Mouse (Mus musculus): ENCODE data around the gene Sfrp5.

Gene Sfrp5

DNA sequence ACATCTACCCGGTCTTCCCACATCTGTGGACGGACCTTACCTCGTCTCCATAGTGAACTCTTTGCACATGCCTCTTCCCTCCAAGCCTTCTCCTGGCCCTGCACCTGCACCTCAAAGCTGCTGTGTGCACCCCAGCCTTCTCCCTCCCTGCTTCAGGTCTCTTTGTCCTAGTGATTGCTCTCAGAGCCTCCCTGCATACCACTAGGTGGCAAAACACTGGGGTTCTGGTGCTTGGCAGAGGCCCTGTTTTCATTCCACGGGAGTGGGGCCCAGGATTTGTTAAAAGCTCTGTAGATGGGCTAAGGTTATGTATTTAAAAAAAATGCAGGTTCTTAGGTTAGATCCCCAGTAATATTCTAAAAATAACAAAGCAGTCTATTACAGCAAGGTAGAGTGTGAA, 5.0 kb downstream of the Sfrp5 start:
- DNase-seq, result no peak

DNA sequence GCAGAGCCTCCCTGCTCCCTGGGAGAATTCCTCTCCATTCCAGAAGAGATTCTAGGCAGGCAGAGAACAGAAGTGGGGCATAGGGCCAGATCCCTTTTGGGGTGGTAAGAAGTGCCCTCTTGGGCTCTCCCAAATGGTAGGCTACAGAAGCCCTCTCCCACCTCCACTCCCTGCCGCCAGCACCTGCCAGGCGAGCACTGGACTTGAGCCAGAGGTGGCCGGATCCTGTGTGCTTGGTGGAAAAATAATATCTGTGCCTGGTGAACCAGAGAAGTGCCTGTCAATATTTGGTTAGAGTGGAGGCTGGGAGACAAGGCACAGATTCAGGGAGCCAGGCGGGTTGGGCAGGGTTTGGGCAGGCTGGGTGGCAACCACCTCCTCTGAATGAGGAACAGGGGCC, 5.7 kb downstream of the Sfrp5 start:
- peak; percentile 48 to 49 for DNase-seq

DNA sequence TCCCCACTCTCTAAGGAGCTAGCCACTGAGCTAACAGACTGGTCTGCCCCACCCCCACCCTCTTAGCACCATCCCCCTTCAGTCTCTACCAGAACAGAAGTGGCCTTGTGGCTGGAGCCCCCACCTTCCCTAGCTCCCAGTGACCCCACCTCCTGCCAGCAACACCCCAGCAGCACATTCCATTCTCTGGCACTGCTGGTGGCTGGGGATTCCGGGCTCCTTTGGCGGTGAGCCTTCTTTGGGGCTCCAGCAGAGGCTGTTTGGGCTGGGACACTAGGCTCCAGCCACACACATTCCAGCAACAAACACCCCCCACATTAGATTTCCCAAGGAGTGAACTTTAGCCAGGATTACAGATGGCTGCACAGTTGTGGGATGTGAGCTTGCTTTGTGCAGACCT, 8.7 kb downstream of the Sfrp5 start:
- no peak for DNase-seq

DNA sequence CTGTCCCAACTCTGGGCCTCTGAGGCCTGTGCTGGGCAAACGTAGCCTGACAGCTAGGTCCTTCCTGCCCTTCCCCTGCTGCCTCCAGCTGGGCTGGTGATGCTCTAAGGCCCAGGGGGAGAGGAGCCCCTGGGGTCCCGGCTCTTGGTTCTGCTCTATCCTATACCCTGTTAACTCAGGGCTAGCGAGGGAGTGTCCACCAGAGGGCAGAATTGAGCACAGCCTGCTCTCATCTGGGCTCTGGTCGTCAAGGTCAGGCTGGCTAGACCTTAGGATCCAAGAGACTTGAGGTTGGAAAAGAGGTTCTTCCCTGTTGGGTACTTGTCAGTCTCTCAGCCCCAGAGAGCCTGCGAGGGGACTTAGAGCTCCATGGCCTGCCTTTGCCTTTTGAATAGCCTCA, 11.6 kb downstream of the Sfrp5 start:
- peak; percentile 85 to 91 for DNase-seq

DNA sequence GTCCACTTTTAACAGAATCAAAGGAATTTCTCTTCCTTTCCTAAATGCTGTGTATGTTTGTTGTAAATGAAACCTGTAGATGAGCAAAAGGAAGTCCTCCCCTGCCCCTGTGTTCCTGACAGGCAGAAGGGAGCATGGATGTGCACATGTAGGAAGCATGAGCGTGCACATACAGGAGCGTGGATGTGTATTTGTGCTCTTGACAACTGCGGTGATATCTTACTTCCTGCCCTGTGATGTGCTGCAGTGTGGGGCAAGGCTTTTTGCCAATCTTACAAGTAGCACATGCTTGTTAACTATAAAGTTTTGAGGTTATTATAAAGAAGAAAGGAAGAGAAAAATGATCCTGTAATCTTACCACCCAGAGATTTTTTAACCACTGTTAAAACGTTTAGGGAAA, 12.3 kb downstream of the Sfrp5 start:
- no peak for DNase-seq

DNA sequence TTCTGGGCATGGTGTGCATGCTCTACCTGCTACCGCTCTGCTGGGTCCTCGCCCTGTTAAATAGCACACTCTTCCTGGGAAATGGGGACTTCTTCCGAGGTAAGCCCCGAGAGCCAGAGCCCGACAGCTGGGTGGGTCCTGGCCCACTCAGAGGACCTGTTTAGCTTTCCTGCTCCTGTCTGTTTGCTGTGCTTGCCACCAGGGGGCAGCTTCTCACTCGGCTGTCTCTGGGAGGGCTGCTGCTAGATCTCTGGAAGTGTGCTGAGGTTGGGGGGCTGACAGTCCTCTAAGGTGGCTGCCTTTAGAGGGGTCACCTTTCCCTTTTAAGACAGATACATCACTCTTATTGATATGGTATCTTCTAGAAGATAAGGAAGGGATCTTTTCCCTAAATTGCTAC, 19.4 kb downstream of the Sfrp5 start:
- DNase-seq, result peak; percentile 58 to 63

DNA sequence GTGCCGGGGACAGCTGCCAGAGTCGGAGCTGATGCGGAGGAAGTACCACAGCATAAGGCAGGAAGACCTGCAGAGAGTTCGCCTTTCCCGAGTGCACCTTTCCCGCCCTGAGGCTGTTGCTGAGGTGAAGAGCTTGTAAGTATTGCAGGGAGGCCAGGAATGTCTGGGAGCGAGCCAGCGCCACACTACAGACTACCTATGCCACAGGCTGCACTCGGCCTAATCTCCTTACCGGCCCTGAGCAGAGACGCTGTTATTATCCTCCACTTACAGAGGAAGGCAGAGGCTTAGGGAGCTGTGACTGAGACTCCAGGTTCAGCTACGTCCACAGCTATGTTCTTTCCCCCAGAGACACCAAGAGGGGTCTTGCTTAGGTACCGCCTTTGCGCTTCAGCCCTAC, 22.7 kb downstream of the Sfrp5 start:
- DNase-seq, result no peak

DNA sequence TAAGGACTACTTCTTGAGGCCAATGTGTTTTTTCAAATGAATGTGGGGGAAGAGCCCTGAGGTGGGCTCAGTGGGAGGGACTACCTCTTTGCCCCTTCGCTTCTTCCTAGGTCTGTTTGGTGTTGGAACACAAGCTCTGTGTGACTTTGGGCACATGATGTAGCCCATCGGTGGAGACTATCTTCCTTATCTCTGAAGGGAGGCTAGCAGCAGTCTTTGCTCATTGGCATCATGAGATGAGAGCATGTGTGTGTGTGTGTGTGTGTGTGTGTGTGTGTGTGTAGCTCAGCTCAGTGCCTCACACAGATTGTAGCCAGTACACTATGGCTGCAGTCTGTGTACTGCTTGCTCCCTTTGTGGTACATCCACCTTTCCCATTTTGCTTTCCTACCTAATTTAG, 24.6 kb downstream of the Sfrp5 start:
- DNase-seq, result no peak

DNA sequence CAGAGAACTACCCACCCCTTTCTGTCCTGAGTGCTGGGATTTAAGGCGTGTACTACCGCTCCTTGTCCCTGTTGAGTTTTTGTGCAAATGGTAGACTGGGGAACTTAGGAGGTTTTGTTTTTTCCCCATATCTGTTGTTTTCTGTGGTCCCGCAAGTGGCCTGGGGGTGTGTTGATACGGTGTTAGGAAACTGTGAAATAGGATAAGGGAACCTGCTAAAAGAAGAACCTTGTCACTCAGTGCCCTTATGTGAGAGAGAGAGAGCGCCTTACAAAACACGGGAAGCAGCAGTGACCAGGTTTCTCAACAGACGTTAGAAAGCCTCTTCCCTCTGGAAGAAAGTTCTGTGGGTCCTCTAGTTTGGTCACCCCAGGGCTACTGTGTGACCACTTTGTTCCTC, 25.2 kb downstream of the Sfrp5 start:
- no peak for DNase-seq

DNA sequence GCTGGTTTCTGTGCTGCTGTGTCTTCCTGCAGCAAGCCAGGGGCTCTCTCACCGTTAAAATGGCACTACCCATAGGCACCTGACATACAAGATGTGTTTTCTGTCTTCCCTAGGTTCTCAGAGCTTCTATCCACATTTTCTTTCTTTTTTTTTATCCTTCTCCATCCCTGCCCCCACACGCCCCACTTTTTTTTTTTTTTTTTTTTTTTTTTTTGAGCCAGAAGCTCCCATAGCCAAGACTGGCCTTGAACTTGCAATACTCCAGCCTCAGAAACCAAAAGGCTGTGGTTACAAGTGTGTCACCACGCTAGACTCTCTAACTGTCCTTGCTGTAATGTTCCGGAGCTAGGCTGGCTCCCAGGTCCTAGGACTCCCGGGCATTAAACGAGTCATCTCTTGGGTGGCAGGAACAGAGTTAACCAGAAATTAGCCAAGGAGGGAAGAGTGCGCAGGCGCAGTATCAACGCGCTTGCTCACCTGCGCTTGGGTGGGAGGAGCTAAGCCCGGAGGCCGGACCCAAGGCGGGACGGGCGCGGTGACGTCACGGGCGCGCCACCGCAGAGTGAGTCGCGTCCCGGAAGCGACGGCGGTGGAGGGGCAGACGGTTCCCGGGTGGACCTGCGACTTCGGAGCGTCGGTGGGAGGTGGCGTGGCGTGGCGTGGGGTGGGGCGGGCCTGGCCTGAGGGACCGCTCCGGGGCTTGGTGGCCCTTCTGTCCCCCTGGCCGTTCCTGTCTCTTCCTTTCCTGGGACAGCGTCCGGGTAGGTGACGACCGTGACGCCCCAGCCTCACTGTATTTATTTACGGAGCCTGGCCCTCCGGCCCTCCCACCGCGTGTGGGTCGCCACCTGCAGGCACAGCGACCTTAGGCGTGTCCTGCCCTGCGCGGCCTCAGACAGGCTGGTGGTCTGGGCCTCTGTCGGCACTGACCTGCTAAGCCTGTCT, 31.8 kb downstream of the Sfrp5 start:
- peak; percentile 97 to 98 for DNase-seq

DNA sequence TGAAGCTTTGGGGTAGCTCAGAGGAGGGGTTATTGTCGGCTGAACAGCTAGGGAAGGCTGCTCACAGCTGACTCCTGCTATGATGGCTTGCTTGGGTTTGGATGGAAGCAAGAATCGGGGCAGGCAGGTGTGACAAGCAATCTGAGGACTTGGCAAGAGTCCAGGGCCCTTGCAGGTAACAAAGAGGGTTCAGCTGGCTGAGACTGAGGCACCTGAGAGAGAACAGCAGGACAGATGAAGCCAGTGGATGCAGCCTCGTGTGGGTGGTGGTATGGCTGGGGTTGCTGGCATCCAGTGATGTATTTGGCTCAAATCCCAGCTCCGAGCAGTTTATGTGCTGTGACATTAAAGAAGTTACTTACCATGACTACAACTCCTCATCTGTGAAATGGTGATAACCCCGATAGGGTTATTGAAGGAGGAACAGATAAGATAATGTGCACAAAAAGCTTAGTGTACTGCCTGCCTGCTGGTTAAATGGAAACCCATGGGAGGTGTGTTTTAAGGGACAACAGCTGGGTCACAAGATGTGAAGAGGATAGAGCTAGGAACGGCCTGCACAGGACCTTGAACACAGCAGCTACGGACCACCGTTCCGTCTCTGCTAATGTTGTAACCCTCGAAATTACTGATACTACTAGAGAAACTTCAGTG, 32.6 kb downstream of the Sfrp5 start:
- peak; percentile 46 to 49 for DNase-seq

DNA sequence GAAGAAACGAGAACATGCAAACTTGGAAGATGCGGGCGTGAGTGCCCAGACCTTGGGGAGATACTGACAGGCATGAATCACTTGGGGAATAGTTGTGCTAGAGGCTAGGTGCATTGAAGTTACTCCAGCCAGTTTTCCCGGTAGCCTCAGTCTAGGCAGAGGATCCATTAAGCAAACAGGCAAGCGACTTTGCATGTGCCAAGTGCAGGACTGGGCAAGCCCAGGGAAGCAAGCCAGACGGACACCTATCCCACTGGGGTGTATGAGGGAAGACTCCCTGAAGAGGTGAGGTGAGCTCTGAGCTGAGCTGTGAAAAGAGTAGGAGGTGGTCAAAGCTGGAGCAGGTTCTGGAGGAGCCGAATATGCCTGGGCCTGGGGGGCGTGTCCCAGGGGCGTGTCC, 34.6 kb downstream of the Sfrp5 start:
- no peak for DNase-seq

DNA sequence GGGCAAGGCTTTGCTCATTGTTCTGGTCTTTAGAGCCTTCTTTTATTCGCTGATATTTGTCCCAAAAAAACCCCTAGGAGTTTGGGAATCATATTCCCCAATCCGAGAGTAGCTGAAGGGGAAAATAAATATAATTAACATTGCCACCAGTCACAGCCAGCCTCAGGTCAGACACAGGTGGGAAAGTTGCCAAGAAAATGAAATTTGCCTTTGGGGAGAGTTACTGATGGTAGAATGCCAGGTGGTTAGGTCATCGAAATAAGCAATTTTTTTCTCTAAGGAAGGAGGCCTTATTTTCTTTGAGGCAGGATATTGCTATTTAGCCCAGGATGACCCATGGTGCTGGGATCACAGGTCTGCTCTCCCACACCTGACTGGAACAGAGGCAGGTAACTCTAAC, 35.3 kb downstream of the Sfrp5 start:
- peak in 1 of 2 experiments; percentile 55 for DNase-seq

DNA sequence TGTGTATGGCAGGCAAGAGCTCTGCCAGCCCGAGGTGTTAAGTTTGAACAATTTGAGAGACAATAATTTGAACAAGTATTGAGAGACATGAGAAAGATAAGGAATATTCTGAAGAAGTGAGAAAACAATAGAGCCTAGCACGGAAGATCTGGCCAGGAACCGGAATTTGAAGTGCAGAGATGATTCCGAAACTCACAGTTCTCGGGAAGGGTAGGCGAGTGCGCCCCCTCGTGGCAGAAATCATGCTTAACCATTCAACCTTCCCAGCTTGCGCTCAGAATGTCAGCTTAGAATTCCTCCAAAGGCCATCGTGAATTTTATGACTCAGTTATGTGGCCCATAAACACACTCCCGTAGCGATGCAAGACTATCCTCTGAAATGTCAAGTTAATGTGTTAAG, 35.9 kb downstream of the Sfrp5 start:
- peak; percentile 93 to 97 for DNase-seq

DNA sequence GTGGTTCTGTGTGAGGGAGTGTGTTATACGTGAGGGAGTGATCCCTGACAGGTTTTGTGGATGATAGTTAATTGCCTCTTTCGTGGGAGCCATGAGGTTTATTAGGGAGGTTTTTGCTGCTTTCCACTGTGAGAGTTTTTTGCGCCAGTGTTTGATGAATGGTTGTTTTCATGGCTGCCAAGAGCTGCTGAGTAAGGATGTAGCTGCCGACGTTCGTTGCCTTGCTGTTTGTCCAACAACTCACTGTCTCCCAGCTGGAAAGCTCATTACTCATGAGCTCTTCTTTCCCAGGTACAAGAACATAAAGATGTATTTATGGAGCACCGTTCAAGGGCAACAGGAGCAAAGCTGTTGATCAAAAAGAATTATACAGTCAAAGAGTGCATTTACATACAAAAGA, 37.9 kb downstream of the Sfrp5 start:
- no peak for DNase-seq

DNA sequence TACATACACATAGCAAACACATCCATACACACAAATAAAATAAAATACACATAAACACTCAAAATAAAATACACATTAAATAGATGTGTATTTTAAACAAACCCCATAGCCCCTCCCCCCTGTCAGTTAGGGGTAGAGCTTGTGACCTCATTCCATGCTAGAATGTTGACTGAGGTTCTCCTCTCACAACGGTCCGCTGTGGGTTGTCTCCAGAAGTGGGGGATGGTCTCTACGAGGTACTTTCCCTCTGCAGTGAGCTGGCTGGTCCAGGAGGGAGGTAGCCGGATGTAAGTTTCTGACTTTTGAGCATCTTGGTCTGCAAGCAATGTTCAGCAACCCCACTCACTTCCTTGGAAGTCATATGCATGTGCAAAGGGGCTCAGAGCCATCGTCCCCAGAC, 38.3 kb downstream of the Sfrp5 start, which contains the start of gene Zfyve27:
Gene Zfyve27 (plus strand): TSS at position 188 of the 400 bp plus-strand sequence.
- DNase-seq, result no peak

DNA sequence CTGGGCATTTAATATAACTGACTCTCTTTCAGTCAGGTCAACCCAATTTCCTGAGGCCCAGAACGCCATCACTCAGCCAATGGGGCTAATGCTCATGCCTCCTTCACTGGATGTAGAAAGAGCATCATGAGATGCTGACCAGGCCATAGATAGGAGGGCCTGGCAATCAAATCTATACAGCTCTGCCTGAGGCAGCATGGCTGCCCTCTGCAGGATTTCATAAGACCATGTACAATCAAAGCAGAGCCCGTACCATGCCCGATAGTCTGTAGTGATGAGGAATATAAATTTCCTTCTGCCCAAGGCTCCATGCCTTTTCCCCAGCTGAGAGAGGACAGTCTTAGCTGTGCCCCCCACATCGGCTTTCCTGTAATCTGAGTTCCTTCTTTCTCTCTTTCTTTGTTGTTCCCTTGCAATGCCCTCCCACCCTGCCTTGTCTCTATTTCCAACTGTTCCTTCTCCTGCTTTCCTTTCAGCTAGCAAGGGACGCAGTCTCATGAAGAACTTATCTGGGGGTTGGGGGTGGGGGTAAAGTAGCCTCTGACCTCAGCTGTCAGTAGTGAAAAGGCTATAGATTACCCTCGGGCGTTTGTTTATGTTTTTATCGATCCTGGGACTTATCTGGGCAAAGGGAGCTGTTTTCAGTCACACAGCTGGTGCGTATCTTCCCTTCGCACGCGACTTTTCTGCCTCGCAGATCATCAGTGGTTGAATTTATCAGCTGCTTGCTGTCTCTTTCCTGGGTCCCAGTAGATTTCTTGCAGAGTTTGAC, 43.6 kb downstream of the Sfrp5 start:
- DNase-seq, result no peak

DNA sequence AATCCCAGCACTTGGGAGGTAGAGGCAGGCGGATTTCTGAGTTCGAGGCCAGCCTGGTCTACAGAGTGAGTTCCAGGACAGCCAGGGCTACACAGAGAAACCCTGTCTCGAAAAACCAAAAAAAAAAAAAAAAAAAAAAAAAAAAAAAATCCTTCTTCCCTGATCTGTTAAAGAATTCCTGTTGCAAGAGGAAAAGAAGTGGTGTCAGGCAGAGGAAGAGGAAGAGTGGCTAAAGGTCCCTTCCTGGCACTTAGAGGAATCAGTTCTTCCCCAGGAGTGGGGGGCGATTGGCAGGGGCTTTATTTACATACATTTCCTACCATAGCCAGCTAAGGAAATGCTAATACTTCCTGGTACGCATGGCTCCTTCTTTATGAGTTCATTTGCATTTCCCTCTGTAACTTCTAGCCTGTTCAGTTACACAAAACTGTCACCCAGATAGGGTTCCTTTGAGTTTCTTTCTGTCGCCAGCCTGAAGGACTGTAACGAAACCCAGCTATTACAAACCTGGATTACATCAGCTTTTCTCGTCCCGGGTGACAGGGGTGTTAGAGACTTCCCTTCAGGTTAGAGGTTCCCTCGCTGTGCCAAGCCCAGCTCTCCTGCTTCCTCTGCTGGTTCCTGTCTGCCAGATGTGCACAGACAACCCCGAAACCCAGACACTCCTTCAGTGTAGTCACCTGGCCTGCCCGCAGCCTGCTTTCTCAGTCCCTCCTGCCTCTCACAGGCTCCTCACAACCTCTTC, 44.4 kb downstream of the Sfrp5 start:
- DNase-seq, result no peak

DNA sequence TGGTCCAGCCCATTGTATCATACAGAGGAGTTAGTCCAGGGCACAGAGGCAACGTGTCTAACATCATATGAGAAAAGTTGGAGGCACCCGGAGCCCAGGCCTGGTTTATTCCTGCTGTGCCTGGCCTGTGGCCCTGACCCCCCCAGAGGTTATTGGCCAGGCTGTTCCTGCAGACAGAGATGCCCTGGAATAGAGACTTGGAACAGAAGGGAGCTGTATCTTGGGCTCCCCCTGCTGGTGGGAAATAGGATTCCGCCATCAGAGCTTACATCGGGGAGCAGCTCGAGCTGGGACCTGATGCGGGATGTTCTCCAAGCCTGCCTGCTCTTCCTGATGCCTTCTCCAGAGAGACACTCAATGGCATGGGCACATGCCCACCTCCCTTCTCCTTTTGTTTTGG, 50.1 kb downstream of the Sfrp5 start:
- peak; percentile 93 to 95 for DNase-seq

DNA sequence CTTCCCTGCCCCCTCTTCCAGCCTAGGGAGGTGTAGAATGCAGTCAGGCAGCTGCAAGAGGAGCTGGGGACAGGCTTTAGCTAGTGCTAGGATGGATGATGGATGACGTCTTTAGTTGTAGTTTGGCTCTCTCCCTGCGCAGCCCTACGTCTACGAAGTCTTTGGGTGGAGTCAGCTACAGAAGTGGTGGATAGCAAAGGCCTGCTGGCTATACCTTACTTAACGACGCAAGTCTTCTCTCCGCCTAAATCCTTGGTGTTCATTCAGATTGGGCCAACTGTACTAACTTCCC, 53.5 kb downstream of the Sfrp5 start:
- no peak for DNase-seq

Measured in cerebellum, postnatal 10 days (tissue).